Mouse (Mus musculus): ENCODE data around the gene Krt20.

Krt20 gene

GRCm38 (mm10) chr11:99413247-99413646 lies 24.7 kb downstream of the Krt20 start:
- DNase-seq (ENCODE audit: low read depth), result peak; percentile 39

DNA sequence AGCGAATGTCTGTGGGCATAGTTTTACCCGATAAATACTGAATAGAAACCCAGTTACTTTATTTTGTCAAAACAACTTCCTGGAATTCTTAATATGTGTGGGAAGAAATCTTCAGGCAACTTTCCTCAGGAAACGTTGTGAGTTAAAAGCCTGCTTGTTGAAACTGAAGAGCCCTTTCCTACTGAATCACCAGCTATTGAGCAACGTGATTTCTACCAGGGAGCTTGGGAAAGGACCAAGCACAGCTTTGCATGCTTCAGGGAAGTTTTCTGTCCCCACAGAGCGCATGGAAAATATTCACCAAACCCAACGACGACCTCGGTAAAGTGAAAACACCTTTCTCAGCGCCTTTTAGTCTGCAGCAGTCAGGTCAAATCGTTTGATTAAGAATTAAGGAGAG lies 31.8 kb downstream of the Krt20 start:
- no peak for DNase-seq (ENCODE audit: low read depth)

- DNase-seq (ENCODE audit: low read depth), result no peak
These were observed 37.9 kb downstream of the Krt20 start for GRCm38 (mm10) chr11:99399956-99400549.

- DNase-seq (ENCODE audit: low read depth), result no peak
These were observed 39.1 kb downstream of the Krt20 start for GRCm38 (mm10) chr11:99398832-99399231.

DNA sequence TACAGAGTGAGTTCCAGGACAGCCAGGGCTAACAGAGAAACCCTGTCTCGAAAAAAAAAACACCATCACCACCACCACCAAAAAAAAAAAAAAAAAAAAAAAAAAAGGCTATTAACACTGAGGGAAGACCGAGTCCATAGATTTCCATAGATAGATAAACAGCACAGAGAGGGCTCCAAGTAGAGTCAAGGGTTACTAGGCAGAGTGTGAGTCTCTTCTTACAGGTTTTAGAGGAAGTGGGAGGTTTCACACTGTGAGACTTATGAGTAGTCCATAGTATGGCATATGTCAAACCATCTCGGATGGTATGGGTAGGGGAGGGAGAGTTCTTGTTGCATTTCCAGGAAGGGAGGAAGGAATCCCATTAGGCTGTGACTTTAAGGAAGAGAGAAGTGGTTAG lies 39.9 kb downstream of the Krt20 start:
- no peak for DNase-seq (ENCODE audit: low read depth)

DNA sequence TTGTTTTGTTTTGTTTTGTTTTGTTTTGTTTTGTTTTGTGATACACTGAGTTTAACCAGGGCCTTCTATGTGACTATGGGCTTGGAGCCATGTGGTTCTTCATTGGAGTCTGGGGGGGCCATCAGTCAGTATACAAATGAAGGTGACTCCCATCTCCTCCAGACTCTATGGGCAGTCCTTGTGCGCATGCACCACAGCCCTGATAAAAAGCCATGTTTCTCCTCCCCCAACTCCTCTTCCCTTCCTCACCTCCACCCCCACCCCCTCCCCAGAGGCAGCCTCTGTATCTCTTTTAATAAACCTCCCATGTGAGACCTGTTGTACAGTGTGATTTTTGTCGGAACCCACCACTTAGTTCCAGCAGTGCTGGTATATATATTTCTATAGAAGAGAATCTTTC lies 41.3 kb downstream of the Krt20 start:
- DNase-seq (ENCODE audit: low read depth), result no peak

GRCm38 (mm10) chr11:99396034-99396433 lies 41.9 kb downstream of the Krt20 start:
- no peak for DNase-seq (ENCODE audit: low read depth)

DNA sequence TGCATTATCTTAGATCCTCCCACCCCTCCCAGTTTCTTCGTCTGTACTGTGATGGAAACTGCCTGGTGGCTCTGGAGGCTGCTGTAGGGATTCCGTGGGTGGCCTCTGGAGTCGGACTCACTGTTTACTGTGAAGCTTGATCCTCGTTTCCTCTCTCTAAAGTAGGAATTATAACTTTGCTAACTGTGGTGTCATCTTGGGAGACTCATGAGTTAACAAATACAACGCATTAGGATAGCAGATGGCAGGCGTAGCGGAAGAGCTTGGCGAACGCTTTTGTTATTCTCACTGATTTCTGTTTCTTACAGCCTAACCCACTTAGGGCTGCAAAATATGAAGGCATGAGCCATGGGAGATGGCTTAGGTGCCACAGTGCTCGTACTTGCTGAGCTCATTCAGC lies 45.5 kb downstream of the Krt20 start:
- no peak for DNase-seq (ENCODE audit: low read depth)

DNA sequence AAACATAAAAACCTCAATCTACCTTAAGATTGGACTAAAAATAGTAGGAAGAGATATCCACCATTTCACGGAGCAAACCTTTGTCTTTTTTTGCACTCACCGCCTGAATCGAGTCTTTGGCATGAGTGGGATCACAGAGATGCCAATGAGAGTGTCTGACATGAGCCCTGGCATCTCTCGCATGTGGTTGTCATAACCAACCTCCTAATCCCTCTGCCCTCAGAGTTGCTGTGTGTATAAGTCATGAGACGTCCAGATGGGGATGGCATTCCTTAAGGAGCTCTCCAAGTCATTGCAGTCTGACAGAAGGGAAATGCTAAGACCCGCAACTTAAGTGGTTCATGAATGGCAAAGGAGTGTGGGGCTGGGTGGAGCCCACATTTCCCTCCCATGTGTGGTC lies 46.6 kb downstream of the Krt20 start:
- DNase-seq (ENCODE audit: low read depth), result no peak

DNA sequence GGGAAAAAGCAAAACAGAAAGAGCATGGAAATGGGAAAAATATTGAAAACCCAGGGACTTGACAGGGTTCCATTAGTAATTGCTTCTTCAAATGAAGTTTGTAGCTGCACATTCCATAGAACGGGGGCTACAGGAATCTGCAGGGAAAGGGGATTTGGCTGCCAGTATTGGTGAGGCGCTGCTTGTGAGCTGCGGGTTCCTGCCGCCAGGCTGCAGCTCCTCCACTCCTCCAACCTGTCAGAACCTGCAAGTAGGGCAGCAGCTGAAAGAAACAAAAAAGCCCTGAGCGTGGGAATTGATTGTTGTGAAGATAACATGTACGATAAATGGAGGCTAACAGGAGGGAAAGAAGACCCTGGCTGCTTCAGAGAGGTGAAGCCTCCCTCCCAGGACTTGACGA lies 47.1 kb downstream of the Krt20 start:
- no peak for DNase-seq (ENCODE audit: low read depth)

DNA sequence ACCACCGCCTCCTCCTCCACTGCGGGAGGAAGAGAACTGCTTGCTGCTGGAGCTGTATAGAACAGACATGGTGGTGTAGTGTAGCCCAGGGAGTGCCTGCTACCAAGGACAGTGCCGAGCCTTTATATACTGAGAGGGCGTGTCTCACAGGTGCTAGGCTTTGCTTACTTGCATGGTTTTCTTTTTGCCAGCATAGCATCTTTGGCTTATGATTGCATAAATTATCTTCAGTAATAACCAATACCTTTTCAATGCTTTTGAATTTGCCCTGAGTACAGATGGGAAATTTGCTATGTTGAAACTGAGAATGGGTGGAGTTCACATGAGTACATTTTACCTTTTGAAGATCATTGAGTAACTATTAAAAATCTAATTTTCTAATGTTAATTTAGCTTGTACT lies 48.7 kb downstream of the Krt20 start, which contains the start of gene Krt10:
Gene Krt10, minus strand, starts transcription at position 101 of the 400 bp plus-strand sequence.
- no peak for DNase-seq (ENCODE audit: low read depth)

- DNase-seq (ENCODE audit: low read depth), result no peak
These were observed 49.3 kb downstream of the Krt20 start for GRCm38 (mm10) chr11:99388661-99389060.

DNA sequence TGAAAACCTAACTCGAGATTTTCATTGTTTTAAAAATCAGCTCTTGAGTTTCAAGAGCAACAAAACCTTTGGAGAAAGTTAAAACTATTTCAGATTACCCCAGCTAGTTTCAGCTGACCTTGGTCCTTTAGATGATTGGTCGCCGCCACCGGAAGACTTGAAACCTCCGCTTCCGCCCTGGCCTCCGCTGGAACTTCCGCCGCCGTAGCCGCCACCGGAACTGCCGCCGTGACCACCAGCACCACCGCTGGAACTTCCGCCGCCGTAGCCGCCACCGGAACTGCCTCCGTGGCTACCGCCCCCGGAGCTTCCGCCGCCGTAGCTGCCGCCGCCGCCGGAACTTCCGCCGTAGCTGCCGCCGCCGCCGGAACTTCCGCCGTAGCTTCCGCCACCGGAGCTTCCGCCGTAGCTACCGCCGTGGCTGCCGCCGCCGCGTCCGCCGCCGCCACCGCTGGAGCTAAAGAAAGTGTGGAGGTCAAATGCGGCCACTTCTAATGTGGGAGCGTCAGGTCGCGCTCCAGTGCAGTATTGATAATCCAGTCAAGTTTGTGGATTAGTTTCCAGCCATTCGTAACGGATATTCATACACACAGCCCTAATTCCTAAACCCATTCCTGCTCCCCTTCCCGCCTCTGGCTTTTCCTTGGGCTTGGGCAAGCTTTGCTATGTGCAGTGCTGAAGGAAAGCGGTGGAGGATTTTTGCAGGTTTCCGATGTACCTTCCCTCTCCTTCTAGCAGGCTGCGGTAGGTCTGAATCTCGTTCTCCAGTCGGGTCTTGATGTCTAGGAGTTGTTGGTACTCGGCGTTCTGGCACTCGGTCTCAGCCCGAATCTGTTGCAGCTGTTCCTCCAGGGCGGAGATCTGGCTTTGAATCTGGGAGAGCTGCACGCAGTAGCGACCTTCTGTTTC lies 51.9 kb downstream of the Krt20 start:
- peak; percentile 75 for DNase-seq (ENCODE audit: low read depth)

DNA sequence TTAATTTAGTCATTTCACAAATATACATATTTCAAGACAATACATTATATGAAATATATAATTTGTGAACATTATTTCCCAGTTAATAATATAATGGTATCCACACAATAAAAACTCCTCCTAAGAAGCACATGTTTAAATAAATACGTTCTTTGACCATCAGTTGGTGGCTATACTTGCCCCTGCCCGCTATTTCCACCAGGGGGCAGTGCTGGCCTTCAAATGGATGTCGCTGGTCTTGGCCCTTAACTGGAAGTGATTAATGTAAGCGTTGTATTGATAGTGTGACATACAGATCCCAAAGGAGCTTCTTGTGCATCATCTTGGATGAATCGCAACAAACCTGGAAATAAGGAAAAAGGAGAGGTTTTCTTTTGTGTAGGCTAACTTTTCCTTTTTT lies 58.4 kb downstream of the Krt20 start:
- DNase-seq (ENCODE audit: low read depth), result peak; percentile 85
